In genomic region chr3:121818736-121819396, GRCm38 (mm10) we compare ENCODE assay signal across 15 mouse cellular contexts.
"Had no signal": no experiment of that assay in that cellular context is flagged by ENCODE, and none has a peak within 500 bp of the region (broad histone marks: within the 10 kb centered on the region; RNA-seq: fewer than 3 reads in every experiment).

No protein-coding gene starts in this region.

- H3K27ac ChIP-seq: kidney, embryonic 15.5 days; limb, embryonic 15.5 days; liver, embryonic 12.5 days; lung, embryonic 15.5 days; midbrain, embryonic 10.5 days; neural tube, embryonic 15.5 days had no signal

- ATAC-seq: inflammation-experienced regulatory T-cells, adult 6 months; liver, embryonic 12.5 days had no signal

- DNase-seq: kidney, adult 2 months; kidney, postnatal 14 days; midbrain, embryonic 14.5 days; right cerebral cortex, adult 18-20 months; right cerebral cortex, postnatal 4 days; thymus, adult 2 months; thymus, postnatal 25 days had no signal

- H3K9ac ChIP-seq: kidney, embryonic 15.5 days; limb, embryonic 15.5 days; liver, embryonic 12.5 days; lung, embryonic 15.5 days; neural tube, embryonic 15.5 days had no signal

- H3K4me3 ChIP-seq: kidney, embryonic 15.5 days; limb, embryonic 15.5 days; liver, embryonic 12.5 days; lung, embryonic 15.5 days; midbrain, embryonic 10.5 days; myocyte; neural tube, embryonic 15.5 days had no signal

- H3K9me3 ChIP-seq: kidney, embryonic 15.5 days; limb, embryonic 15.5 days; liver, embryonic 12.5 days; lung, embryonic 15.5 days; midbrain, embryonic 10.5 days; neural tube, embryonic 15.5 days had no signal

- H3K36me3 ChIP-seq: kidney, embryonic 15.5 days; limb, embryonic 15.5 days; liver, embryonic 12.5 days; lung, embryonic 15.5 days; midbrain, embryonic 10.5 days; neural tube, embryonic 15.5 days had no signal

- H3K4me2 ChIP-seq: kidney, embryonic 15.5 days; limb, embryonic 15.5 days; liver, embryonic 12.5 days; lung, embryonic 15.5 days; neural tube, embryonic 15.5 days had no signal

- H3K27me3 ChIP-seq: kidney, embryonic 15.5 days; limb, embryonic 15.5 days; liver, embryonic 12.5 days; lung, embryonic 15.5 days; neural tube, embryonic 15.5 days had no signal
